8 mouse cellular contexts compared by ENCODE assay signal in genomic region chr9:48480411-48481213, GRCm38 (mm10). TPM values are rescaled to one million over a fixed set of nuclear protein-coding genes. Genes with fewer than 3 reads are reported as not detected.
A peak's percentile ranks its signal among the peaks of the same experiment; 100 is the strongest.
DNase-seq lines count a peak whose midpoint lies in the region; ATAC-seq and TF ChIP-seq lines count a peak whose summit lies in the region.

Gene Rexo2 (minus strand): TSS chr9:48480623.

- H3K9me3 ChIP-seq in forebrain, embryonic 10.5 days = no peaks in the 10 kb centered on the region
- no peaks in the 10 kb centered on the region for H3K9me3 ChIP-seq in heart, embryonic 15.5 days (replicated peaks)
- no peaks in the 10 kb centered on the region for H3K9me3 ChIP-seq in liver, embryonic 14.5 days (ENCODE audit: control insufficient read depth, low read length)
- no peaks in the 10 kb centered on the region for H3K9me3 ChIP-seq in neural tube, embryonic 11.5 days (ENCODE audit: control insufficient read depth, low read length)
- no peaks in the 10 kb centered on the region for H3K9me3 ChIP-seq in stomach, postnatal 0 days (ENCODE audit: control insufficient read depth, low read length)

- no peak for TF ChIP-seq CTCF in liver, embryonic 14.5 days (IDR thresholded peaks at IDR 0.05; ENCODE audit: low read depth)
- TF ChIP-seq CTCF in stomach, postnatal 0 days (IDR thresholded peaks at IDR 0.05; ENCODE audit: low read depth) = no peak

- H3K4me3 ChIP-seq in forebrain, embryonic 10.5 days = peak within 1 kb of the TSS; percentile 97
- peak within 1 kb of the TSS; percentile 72 for H3K4me3 ChIP-seq in heart, embryonic 15.5 days
- H3K4me3 ChIP-seq in liver, embryonic 14.5 days (ENCODE audit: insufficient read depth in 1 of 2, low read depth in 2 of 2, low read length in 2 of 2) = peak within 1 kb of the TSS; percentile 66 to 78
- H3K4me3 ChIP-seq in neural tube, embryonic 11.5 days (ENCODE audit: low read depth, low read length) = peak within 1 kb of the TSS; percentile 89
- peak within 1 kb of the TSS; percentile 81 for H3K4me3 ChIP-seq in stomach, postnatal 0 days (ENCODE audit: low read depth, low read length)

- TF ChIP-seq EP300 in liver, embryonic 14.5 days (IDR thresholded peaks at IDR 0.05; ENCODE audit: low read depth) = no peak
- no peak for TF ChIP-seq EP300 in stomach, postnatal 0 days (optimal IDR thresholded peaks at IDR 0.05)

- H3K4me2 ChIP-seq in heart, embryonic 15.5 days = peak within 1 kb of the TSS; percentile 84
- peak within 1 kb of the TSS; percentile 66 for H3K4me2 ChIP-seq in liver, embryonic 14.5 days (ENCODE audit: low read depth)
- peak within 1 kb of the TSS; percentile 86 for H3K4me2 ChIP-seq in neural tube, embryonic 11.5 days (ENCODE audit: low read depth)
- peak within 1 kb of the TSS; percentile 88 for H3K4me2 ChIP-seq in stomach, postnatal 0 days (replicated peaks; ENCODE audit: low read depth)

- H3K9ac ChIP-seq in heart, embryonic 15.5 days = peak within 1 kb of the TSS; percentile 70
- H3K9ac ChIP-seq in liver, embryonic 14.5 days (replicated peaks) = peak within 1 kb of the TSS; percentile 76
- peak within 1 kb of the TSS; percentile 82 for H3K9ac ChIP-seq in neural tube, embryonic 11.5 days (ENCODE audit: low read length)
- peak within 1 kb of the TSS; percentile 79 for H3K9ac ChIP-seq in stomach, postnatal 0 days (ENCODE audit: low read length)

- DNase-seq in CD8-positive naive resting alpha-beta T cell, adult 2 months (ENCODE audit: low read depth in 2 of 2, low spot score in 2 of 2) = peak; percentile 94 to 95
- peak; percentile 89 for DNase-seq in c-Kit-positive CD71-negative TER-119-negative erythroid progenitor cells, embryonic 14.5 days (ENCODE audit: low read depth)
- DNase-seq in forebrain, embryonic 10.5 days (ENCODE audit: extremely low spot score, low spot score) = peak; percentile 93
- DNase-seq in kidney, postnatal 25 days = peak; percentile 97
- DNase-seq in liver, embryonic 14.5 days (ENCODE audit: low read depth in 3 of 3, low spot score in 3 of 3) = peak; percentile 88 to 93 (median 90)
- DNase-seq in neural tube, embryonic 11.5 days (ENCODE audit: low spot score) = peak; percentile 92
- DNase-seq in stomach, postnatal 0 days (ENCODE audit: low spot score) = peak; percentile 95

- peak within 1 kb of the TSS; percentile 91 for H3K27ac ChIP-seq in forebrain, embryonic 10.5 days
- H3K27ac ChIP-seq in heart, embryonic 15.5 days = no peak within 1 kb of the TSS
- peak within 1 kb of the TSS; percentile 53 for H3K27ac ChIP-seq in liver, embryonic 14.5 days
- no peak within 1 kb of the TSS for H3K27ac ChIP-seq in neural tube, embryonic 11.5 days (ENCODE audit: low read depth, low read length)
- peak within 1 kb of the TSS; percentile 71 for H3K27ac ChIP-seq in stomach, postnatal 0 days (replicated peaks)

- 1% methylated on average over 49 of the region's 49 CpGs for WGBS in forebrain, embryonic 10.5 days
- 1% methylated on average over 49 of the region's 49 CpGs for WGBS in heart, embryonic 15.5 days
- WGBS in liver, embryonic 14.5 days (ENCODE audit: insufficient replicate concordance) = 2% methylated on average over 49 of the region's 49 CpGs
- 1% methylated on average over 49 of the region's 49 CpGs for WGBS in neural tube, embryonic 11.5 days
- WGBS in stomach, postnatal 0 days = under 1% methylated on average over 49 of the region's 49 CpGs

- 0 out of 2 replicates have a peak, but pooled peaks cover 7% of the 10 kb centered on the region for H3K27me3 ChIP-seq in forebrain, embryonic 10.5 days (ENCODE audit: poor library complexity, severe bottlenecking)
- H3K27me3 ChIP-seq in heart, embryonic 15.5 days = no peaks in the 10 kb centered on the region
- no peaks in the 10 kb centered on the region for H3K27me3 ChIP-seq in liver, embryonic 14.5 days (ENCODE audit: control insufficient read depth, insufficient read depth, low read length)
- H3K27me3 ChIP-seq in neural tube, embryonic 11.5 days (ENCODE audit: control insufficient read depth, insufficient read depth, low read length) = no peaks in the 10 kb centered on the region
- H3K27me3 ChIP-seq in stomach, postnatal 0 days (ENCODE audit: control insufficient read depth, insufficient read depth, low read length) = no peaks in the 10 kb centered on the region

- peaks cover 16% of the 10 kb centered on the region for H3K4me1 ChIP-seq in forebrain, embryonic 10.5 days
- H3K4me1 ChIP-seq in heart, embryonic 15.5 days (replicated peaks) = peaks cover 11% of the 10 kb centered on the region
- H3K4me1 ChIP-seq in liver, embryonic 14.5 days (replicated peaks; ENCODE audit: control insufficient read depth in 2 of 2, insufficient read depth in 2 of 2, low read length in 1 of 2) = peaks cover 9 to 10% of the 10 kb centered on the region in 2 experiments
- peaks cover 2% of the 10 kb centered on the region; the same call in 1 of the 2 replicates for H3K4me1 ChIP-seq in neural tube, embryonic 11.5 days (ENCODE audit: control insufficient read depth, insufficient read depth, low read length)
- no peaks in the 10 kb centered on the region for H3K4me1 ChIP-seq in stomach, postnatal 0 days (replicated peaks; ENCODE audit: control insufficient read depth, insufficient read depth)

- ATAC-seq in heart, embryonic 15.5 days (replicated peaks; ENCODE audit: insufficient number of reproducible peaks, insufficient read depth, low FRiP score, low read depth) = peak; percentile 97
- peak; percentile 97 for ATAC-seq in liver, embryonic 14.5 days (ENCODE audit: insufficient read depth)
- ATAC-seq in neural tube, embryonic 11.5 days (ENCODE audit: insufficient read depth, low FRiP score, low TSS enrichment) = peak; percentile 91
- ATAC-seq in stomach, postnatal 0 days (ENCODE audit: low FRiP score, low TSS enrichment) = peak; percentile 99

- peaks cover 41% of the 10 kb centered on the region for H3K36me3 ChIP-seq in forebrain, embryonic 10.5 days (replicated peaks)
- peaks cover 6% of the 10 kb centered on the region for H3K36me3 ChIP-seq in heart, embryonic 15.5 days
- peaks cover 2% of the 10 kb centered on the region; the same call in 1 of the 2 replicates for H3K36me3 ChIP-seq in liver, embryonic 14.5 days (replicated peaks; ENCODE audit: control insufficient read depth, insufficient read depth, low read depth)
- H3K36me3 ChIP-seq in neural tube, embryonic 11.5 days (ENCODE audit: control insufficient read depth, insufficient read depth, low read length) = no peaks in the 10 kb centered on the region
- peaks cover 2% of the 10 kb centered on the region; the same call in 1 of the 2 replicates for H3K36me3 ChIP-seq in stomach, postnatal 0 days (ENCODE audit: control insufficient read depth, insufficient read depth, low read length)

RNA-seq across cellular contexts. Expression of gene Rexo2, which starts in this region (rescaled TPM):
- polyA plus RNA-seq in forebrain, embryonic 10.5 days (2016; fragmentation: Nextera tagmentation; extraction: Ambion mirVana) = 127 and 129 TPM in 2 replicates
- polyA plus RNA-seq in heart, embryonic 15.5 days (2015; fragmentation: Nextera tagmentation; extraction: Ambion mirVana) = 96.6 and 98.7 TPM in 2 replicates
- polyA plus RNA-seq in liver, embryonic 14.5 days (2012; rRNA removed) = 40.9 and 64.4 TPM in 2 replicates
- polyA plus RNA-seq in liver, embryonic 14.5 days (2014; fragmentation: Nextera tagmentation; extraction: Ambion mirVana) = 95.7 and 95.8 TPM in 2 replicates
- 76.2 and 85.5 TPM in 2 replicates for polyA plus RNA-seq in neural tube, embryonic 11.5 days (2014; fragmentation: Nextera tagmentation; extraction: Ambion mirVana)
- polyA plus RNA-seq in stomach, postnatal 0 days (2015; fragmentation: Nextera tagmentation; extraction: Ambion mirVana) = 152 and 172 TPM in 2 replicates

Comparison
In these comparisons a context has a peak if more than half of its experiments do, and no peak if none do; other contexts are left out.
1. H3K27ac ChIP-seq: peak in forebrain, embryonic 10.5 days (single experiment), liver, embryonic 14.5 days (single experiment) and stomach, postnatal 0 days (single experiment); none in heart, embryonic 15.5 days (single experiment) and neural tube, embryonic 11.5 days (single experiment).
2. Peak in every context shown above with its lines, with median percentiles within 50 percentile points of each other: DNase-seq, H3K4me3 ChIP-seq, ATAC-seq, H3K4me2 ChIP-seq and H3K9ac ChIP-seq.